Mouse (Mus musculus) erythroblast, embryonic 14.5 days (primary cell): ENCODE data around the gene Olfr373.

Experiments used
- GATA1 ChIP-seq: IDR thresholded peaks from 2 replicates; pipeline ENCODE4 v1.6.1; 2012; ENCODE audit warnings: low read length, inconsistent platforms, mixed read lengths
- TAL1 ChIP-seq: IDR thresholded peaks from 3 replicates; pipeline ENCODE4 v1.6.1; 2012; ENCODE audit warnings: low read length, inconsistent platforms, mixed read lengths

DNA sequence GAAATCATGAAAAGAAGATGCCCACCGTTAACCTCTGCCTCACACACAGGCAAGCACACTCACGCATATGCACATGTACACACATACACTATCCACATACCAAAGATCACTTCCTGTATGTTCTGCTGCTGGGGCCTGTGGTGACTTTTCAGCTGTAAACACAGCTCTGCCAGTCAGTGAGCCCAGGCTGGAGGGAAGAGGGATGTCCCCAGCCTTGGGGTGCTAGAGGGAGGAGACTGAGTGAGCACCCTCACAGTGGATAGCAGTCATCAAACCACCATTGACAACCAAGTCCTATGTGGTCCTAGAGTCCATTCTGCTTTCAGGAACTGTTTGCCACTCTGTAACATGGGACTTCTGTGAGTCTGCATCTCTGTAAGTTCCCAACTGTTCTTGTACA is 48.9 kb downstream of the Olfr373 start:
- TF ChIP-seq GATA1 (no peak), TAL1 (no peak)
